Mouse (Mus musculus) heart, postnatal 10 days (tissue): Measurements from ENCODE around the gene Mep1a. TPM values are rescaled to one million over a fixed set of nuclear protein-coding genes. Genes with fewer than 3 reads are reported as not detected.
A peak's percentile ranks its signal among the peaks of the same experiment; 100 is the strongest.

Source experiments
- DNase-seq, 2 experiments: peaks; one replicate each; pipeline ENCODE4 v3.0.0; 2021
- intact Hi-C: fragments of 180-260 bp; cut with DNase I; formaldehyde crosslinking; loops from one replicate; pipeline ENCODE4 v1.15.1; 2025
- total RNA-seq, 2 experiments: library from RNA; stranded (reverse); gene quantifications; 2 replicates each; pipeline ENCODE4 v1.2.3; 2021

The Mep1a gene
- total RNA-seq, 2 experiments from 2014 or later: not detected

GRCm38 (mm10) chr17:43488439-43489151, 14.0 kb downstream of the Mep1a start:
- intact Hi-C loops: no loop called here

DNA sequence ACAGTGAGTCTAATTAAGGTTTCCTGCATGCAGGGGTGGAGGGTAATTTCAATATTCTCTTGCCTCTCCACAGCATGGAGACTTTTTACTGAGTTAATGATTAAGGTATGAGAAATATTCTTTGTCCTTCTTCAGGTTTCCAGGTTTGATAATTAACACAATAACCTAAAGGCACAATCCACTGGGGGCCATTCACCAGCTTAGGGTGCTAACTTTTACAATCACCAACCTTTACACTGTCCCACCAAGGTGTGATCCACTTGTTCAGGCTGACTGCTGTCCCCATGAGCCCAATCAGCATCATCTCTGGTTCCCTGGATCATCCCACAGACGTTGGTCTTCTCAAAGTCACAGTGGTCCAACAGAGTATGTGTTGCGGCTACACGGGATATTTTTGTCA, 16.6 kb downstream of the Mep1a start:
- DNase-seq: no peak
- intact Hi-C loops: no loop called here

More at GRCm38 (mm10) chr17:43488439-43489151, 14.0 kb downstream of the Mep1a start:
- no peak for DNase-seq

- intact Hi-C loops: no loop called here
- no peak for DNase-seq
These were observed 25.0 kb downstream of the Mep1a start for GRCm38 (mm10) chr17:43477621-43478020.

DNA sequence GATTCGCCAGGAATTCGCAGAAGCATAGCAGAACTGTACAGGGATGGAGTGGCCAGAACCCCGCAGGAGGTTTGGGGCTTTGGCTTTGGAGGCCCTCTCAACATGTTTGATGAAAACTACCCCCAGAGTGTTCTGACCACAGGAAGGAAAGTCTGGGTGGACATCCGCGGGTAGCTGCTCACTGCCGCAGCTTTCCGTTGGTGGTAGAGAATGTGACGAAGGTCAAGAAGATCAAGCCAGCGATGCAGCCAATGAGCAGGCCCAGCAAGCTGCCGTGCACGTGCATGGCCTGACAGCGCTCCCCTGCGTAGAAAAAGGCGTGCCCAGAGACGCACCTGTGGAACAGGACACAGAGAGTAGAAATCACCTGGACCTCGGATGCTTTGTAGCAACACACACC, 27.8 kb downstream of the Mep1a start:
- DNase-seq: no peak
- intact Hi-C loops: no loop called here

DNA sequence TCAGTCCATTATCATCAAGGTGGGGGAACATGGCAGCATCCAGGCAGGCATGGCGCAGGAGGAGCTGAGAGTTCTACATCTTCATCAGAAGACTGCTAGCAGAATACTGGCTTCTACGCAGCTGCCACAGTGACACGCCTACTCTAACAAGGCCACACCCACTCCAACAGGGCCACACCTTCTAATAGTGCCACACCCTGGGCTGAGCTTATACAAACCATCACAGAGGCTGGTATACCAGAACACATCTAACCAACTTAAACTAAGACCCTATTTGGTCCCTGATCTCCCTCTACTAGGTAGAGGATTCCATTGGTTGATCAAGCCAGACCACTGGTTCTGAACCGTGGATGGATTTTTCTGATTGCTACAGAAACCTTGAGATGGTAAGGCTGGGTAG, 30.1 kb downstream of the Mep1a start:
- DNase-seq: no peak
- intact Hi-C loops: no loop called here

GRCm38 (mm10) chr17:43470039-43470438, 32.6 kb downstream of the Mep1a start:
- intact Hi-C loops: no loop called here
- peak; percentile 28 to 32 for DNase-seq

DNA sequence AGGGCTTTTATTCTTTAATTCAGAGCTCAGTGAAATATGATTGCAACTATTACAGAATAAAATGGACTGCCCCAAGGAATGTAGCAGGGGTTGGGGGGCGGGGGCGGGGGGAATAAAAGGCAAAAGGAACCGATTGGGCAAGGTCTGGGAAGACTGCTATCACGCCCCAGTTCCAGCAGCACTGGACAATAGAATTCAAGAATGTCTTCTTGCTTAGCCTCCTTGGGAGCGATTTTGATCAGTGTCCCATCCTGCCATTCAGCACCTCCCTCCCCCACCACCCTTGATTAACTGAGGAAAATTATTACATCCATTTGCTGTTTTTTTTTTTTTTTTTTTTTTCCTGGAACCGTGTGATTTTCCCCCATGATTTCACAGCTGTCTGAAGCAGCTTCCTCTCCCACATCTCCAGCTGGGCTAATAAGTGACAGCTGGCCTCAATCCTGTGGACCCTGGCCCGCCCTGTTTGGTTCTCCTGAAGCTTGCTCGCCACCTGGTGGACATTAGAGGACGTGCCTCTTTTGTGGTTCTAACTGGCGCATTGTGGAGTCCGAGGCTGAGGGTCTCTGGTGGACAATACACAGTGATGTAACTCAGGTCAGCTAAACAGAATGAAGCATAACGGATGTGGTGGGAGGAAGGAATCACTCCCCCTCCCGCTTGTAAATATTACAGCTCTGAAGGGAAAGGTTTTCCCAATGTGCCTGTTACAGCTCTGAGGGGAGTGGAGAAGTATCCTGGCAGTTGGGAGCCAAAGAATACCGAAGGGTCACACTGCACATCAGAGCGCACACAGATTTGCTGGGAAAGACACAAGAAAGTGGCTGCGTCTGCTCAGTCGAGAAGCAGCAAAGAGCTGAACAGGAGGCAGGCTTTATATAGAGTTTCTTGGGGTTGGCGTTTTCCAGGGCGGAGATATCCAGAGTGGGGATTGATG, 42.1 kb downstream of the Mep1a start:
- intact Hi-C loops: loop anchor here (1.0 to 5.0 kb wide), 3 partner anchors 134 to 195 kb away; no protein-coding TSS in a partner anchor
- DNase-seq: peak; percentile 83 to 91

- intact Hi-C loops: loop anchor here (1.0 to 5.0 kb wide), 4 partner anchors 133 to 442 kb away; partner anchors contain the start of gene Tnfrsf21
These were observed 42.8 kb downstream of the Mep1a start for GRCm38 (mm10) chr17:43459737-43460230.

DNA sequence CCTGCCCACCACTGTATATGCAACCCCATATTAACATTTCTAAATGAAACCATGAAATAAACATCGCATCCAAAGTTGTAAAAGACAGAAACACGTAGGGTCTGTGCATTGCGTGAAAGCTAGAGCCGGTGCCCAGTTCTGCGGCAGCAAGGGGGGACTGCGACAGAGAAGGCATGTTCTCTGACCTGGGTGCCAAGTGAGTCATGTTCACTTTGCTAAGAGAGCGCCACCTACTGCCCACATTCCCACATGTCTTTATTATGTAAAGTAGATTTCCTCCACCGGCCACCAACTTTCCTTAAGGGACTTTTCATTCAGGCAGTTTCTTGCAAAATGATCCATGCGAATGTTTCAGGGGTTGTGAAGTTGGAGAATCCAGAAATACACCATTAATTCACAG, 44.0 kb downstream of the Mep1a start:
- intact Hi-C loops: loop anchor here (5.0 kb wide), 1 partner anchor 441 kb away; the partner anchor contains the start of gene Tnfrsf21
- DNase-seq: peak; percentile 84 to 91

More at GRCm38 (mm10) chr17:43459737-43460230, 42.8 kb downstream of the Mep1a start:
- peak; percentile 12 to 26 for DNase-seq

DNA sequence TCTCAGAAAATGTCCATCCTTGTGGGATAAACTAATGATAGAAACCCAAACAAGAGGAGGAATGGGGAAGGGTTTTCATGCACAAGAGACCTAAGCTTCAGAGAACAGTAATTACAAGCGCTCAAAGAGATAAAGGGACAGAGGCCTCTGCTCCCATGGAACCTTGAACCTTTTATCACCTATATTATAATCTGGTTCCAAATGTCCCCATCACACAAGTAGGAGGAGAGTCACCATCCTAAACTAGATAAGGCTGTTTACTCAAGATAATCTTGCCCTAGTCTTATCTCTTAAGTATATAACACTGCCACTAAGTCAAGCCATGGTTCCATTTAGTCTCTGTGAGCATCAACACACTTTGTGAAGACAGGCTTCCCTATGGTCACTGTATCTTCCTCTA, 51.4 kb downstream of the Mep1a start:
- DNase-seq: no peak
- intact Hi-C loops: no loop called here

DNA sequence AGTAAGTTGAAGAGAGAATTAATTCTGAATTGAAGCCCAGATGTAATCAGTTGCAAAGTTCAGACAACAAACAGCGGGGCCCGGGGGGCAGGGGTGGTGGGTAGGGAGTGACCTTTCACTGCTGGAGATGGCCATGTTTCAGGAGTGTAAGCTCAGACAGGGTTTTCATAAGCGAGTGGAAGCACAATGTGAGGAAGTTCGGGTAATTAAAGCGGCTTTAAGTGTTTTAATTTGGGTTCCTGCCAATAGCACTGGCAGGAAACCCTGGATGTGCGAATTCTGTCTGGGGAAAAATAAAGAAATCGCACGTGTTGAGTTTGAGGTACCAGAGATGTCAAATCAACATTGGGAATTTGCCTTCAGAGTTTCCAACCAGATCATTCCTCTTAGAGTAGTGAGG, 68.1 kb downstream of the Mep1a start:
- intact Hi-C loops: no loop called here
- peak; percentile 22 to 35 for DNase-seq

- intact Hi-C loops: no loop called here
These were observed 70.9 kb downstream of the Mep1a start for GRCm38 (mm10) chr17:43431692-43432091.

More at GRCm38 (mm10) chr17:43431692-43432091, 70.9 kb downstream of the Mep1a start:
- peak; percentile 20 to 27 for DNase-seq

Other genes with a start within 250 kb of the Mep1a start
- not detected for gene Adgrf1, start 232.5 kb downstream of the Mep1a start, total RNA-seq
- 100 to 1,000 TPM; 219 to 248 TPM for gene Adgrf5, start 142.4 kb downstream of the Mep1a start, total RNA-seq
- not detected for gene Ankrd66, start 40.8 kb upstream of the Mep1a start, total RNA-seq
- 1 to 10 TPM; 2.9 to 9.4 TPM for gene Pla2g7, start 65.3 kb upstream of the Mep1a start, total RNA-seq
- gene Tdrd6, start 127.5 kb upstream of the Mep1a start, total RNA-seq: under 1 TPM in 1 of 2 experiments, not detected in 1; 0.05 TPM
- 1 to 10 TPM; 2.8 to 3.1 TPM for gene Slc25a27, start 164.4 kb upstream of the Mep1a start, total RNA-seq
- gene Cyp39a1, start 164.6 kb upstream of the Mep1a start, total RNA-seq: 10 to 100 TPM in 1 of 2 experiments, 1 to 10 TPM in 1; 8.0 to 10.7 TPM